In the genomic region with DNA sequence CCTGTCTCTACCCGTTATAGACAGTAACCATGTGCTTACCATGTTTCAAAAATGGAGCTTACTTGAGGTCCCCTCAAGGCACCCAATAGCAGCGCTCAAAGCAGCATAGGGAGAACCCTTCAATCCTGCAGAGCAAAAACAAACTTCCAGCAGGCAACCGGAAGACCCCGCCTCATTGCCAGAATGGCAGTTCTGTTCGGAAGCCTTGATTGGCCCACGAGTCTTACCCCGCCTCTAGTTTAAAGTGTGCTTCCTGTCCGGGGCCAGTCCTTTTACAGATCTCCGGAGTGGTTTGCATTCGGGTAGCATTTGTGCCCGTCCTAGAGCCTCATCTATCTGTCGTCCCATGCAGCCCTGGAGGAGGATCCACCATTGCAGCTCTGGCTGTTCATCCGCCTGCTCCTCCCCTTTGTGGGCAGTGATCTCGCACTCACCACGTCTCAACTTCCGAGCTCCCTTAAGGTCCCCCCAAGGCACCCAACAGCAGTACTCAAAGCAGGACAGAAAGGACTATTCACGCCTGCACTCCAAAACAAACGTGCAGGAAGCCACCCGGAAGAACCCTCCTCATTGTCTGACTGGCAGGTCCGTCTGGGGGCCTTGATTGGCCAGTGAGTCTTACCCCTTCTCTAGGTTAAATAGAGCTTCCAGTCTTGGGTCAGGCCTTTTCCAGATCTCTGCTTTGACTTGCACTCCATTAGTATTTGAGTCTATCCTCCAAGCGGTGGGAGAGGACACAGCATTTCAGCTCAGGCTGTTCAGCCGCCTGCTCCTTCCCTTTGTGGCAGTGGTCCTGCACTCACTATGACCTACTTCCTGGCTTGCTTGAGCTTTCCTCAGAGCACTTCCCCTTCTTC, we compare ENCODE assay signal across 8 mouse cellular contexts. TPM values are rescaled to one million over a fixed set of nuclear protein-coding genes. Genes with fewer than 3 reads are reported as not detected.
DNase-seq lines count a peak whose midpoint lies in the region; ATAC-seq lines count a peak whose summit lies in the region.
"Not testable (repeated sequence)": the region's sequence is repeated elsewhere in the genome, so short reads cannot be mapped to it uniquely, and the experiment has no call there.

No protein-coding gene starts in this region.

- intact Hi-C loops in left cerebral cortex, postnatal 25 days (cut with DNase I), result loop anchor here (10.0 kb wide), 1 partner anchor 53 kb away; no protein-coding TSS in a partner anchor

- H3K36me3 ChIP-seq in intestine, embryonic 16.5 days (ENCODE audit: control insufficient read depth, insufficient read depth, low read length), result not testable (repeated sequence)

- peak; percentile 99 for ATAC-seq in intestine, embryonic 16.5 days

- peak; percentile 84 for DNase-seq in adrenal gland, adult 8-10 months
- DNase-seq in embryo, embryonic 9.5 days (ENCODE audit: extremely low spot score), result peak; percentile 78
- DNase-seq in gastrocnemius, postnatal 4 days (ENCODE audit: low spot score in 2 of 2), result peak; percentile 52 to 80
- DNase-seq in left cerebral cortex, postnatal 25 days (ENCODE audit: low spot score in 2 of 2), result peak; percentile 75 to 92
- DNase-seq in mesoderm, embryonic 11.5 days (ENCODE audit: low read depth, low spot score), result peak; percentile 78
- DNase-seq in right cerebral cortex, postnatal 25 days, result peak; percentile 79
- peak; percentile 64 to 82 for DNase-seq in urinary bladder, postnatal 36 days (ENCODE audit: low spot score in 2 of 2)

- H3K27me3 ChIP-seq in intestine, embryonic 16.5 days (replicated peaks; ENCODE audit: control insufficient read depth, insufficient read depth, low read length), result not testable (repeated sequence)

- H3K9me3 ChIP-seq in intestine, embryonic 16.5 days (ENCODE audit: control insufficient read depth, low read length), result not testable (repeated sequence)

- H3K4me1 ChIP-seq in intestine, embryonic 16.5 days (ENCODE audit: control insufficient read depth, insufficient read depth, low read length), result not testable (repeated sequence)

- H3K4me3 ChIP-seq in intestine, embryonic 16.5 days (ENCODE audit: low read length), result peak overlapping the region; percentile 58

- peak overlapping the region; percentile 57 for H3K4me2 ChIP-seq in intestine, embryonic 16.5 days (ENCODE audit: low read depth, low read length)

- WGBS in intestine, embryonic 16.5 days, result 6% methylated on average over 22 of the region's 22 CpGs

- peak overlapping the region; percentile 75 for H3K9ac ChIP-seq in intestine, embryonic 16.5 days (ENCODE audit: low read depth, low read length)

- peak overlapping the region; percentile 92 for H3K27ac ChIP-seq in intestine, embryonic 16.5 days (ENCODE audit: low read length)

RNA-seq across cellular contexts. Expression of a gene that starts 22.0 kb away (rescaled TPM):
- 10 to 100 TPM; 57.3 to 83.6 (median 70.5) TPM for total RNA-seq in adrenal gland, adult 8-10 months (2022)
- total RNA-seq in gastrocnemius, postnatal 4 days (2021), result 10 to 100 TPM; 15.7 to 20.8 TPM
- polyA plus RNA-seq in intestine, embryonic 16.5 days (2015; fragmentation: Nextera tagmentation; extraction: Ambion mirVana), result 38.1 and 41.2 TPM in 2 replicates
- total RNA-seq in left cerebral cortex, postnatal 25 days (2021), result 10 to 100 TPM in 1 of 2 experiments, 1 to 10 TPM in 1; 9.5 to 12.9 TPM

Comparison
In these comparisons a context has a peak if more than half of its experiments do, and no peak if none do; other contexts are left out.
1. Peak in every context shown above with its lines: DNase-seq, ATAC-seq, H3K4me3 ChIP-seq and H3K27ac ChIP-seq.